19 mouse cellular contexts compared by ENCODE assay signal in genomic region chr2:146589860-146590259, GRCm38 (mm10).
"Had no signal": no experiment of that assay in that cellular context is flagged by ENCODE, and none has a peak within 500 bp of the region (broad histone marks: within the 10 kb centered on the region; RNA-seq: fewer than 3 reads in every experiment).

No protein-coding gene starts in this region.

- H3K9ac ChIP-seq: lung, embryonic 14.5 days; midbrain, embryonic 12.5 days; neural tube, embryonic 13.5 days; neural tube, embryonic 15.5 days; stomach, embryonic 15.5 days had no signal

- DNase-seq: lung, adult 18-20 months; lung, embryonic 14.5 days; lung, postnatal 10 days; lung, postnatal 4 days; midbrain, embryonic 14.5 days; retina, postnatal 1 day; right cerebral cortex, adult 18-20 months; right cerebral cortex, postnatal 25 days; right cerebral cortex, postnatal 4 days; thymus, adult 2 months; thymus, postnatal 25 days had no signal

- H3K27ac ChIP-seq: midbrain, embryonic 10.5 days; midbrain, embryonic 12.5 days; neural tube, embryonic 13.5 days; neural tube, embryonic 15.5 days; stomach, embryonic 15.5 days; stomach, postnatal 0 days had no signal

- H3K27me3 ChIP-seq: midbrain, embryonic 12.5 days; neural tube, embryonic 13.5 days; neural tube, embryonic 15.5 days; stomach, embryonic 15.5 days had no signal

- H3K36me3 ChIP-seq: midbrain, embryonic 10.5 days; midbrain, embryonic 12.5 days; neural tube, embryonic 13.5 days; neural tube, embryonic 15.5 days; stomach, embryonic 15.5 days had no signal

- H3K4me3 ChIP-seq: midbrain, embryonic 10.5 days; midbrain, embryonic 12.5 days; myocyte; neural tube, embryonic 13.5 days; neural tube, embryonic 15.5 days; stomach, embryonic 15.5 days had no signal

- H3K4me1 ChIP-seq: midbrain, embryonic 10.5 days; midbrain, embryonic 12.5 days; neural tube, embryonic 15.5 days; stomach, embryonic 15.5 days had no signal

- H3K9me3 ChIP-seq: midbrain, embryonic 10.5 days; midbrain, embryonic 12.5 days; neural tube, embryonic 13.5 days; neural tube, embryonic 15.5 days; stomach, embryonic 15.5 days had no signal

- ATAC-seq: midbrain, embryonic 16.5 days had no signal

- H3K4me2 ChIP-seq: lung, embryonic 14.5 days; midbrain, embryonic 12.5 days; neural tube, embryonic 13.5 days; neural tube, embryonic 15.5 days; stomach, embryonic 15.5 days had no signal
